Mouse (Mus musculus) liver, adult (tissue): ENCODE results near the gene Il1rap.

Experiments
- GATA4 ChIP-seq: IDR thresholded peaks from 2 replicates; pipeline ENCODE4 v1.6.1; 2014; ENCODE audit warnings: mild to moderate bottlenecking, low read length; ENCODE audit not compliant: insufficient replicate concordance

Gene Il1rap

DNA sequence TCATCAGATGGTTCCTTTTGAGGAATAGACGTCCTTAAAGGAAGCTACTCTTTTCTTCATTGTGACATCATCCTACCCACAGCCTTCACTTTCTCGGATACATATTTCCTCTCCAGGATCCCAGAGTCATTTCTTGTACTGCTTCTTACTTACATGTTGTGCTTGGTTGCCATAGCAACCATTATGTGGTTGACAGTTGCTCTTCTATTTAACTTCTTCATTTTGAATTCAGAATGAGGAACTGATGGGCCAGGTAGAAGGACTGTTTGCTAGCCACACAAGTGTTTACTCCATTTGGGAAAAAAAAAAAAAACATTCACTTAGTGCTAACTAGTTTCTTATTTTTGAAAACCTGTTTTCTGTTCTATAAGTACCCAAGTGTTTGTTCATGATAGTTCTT, 108.3 kb downstream of the Il1rap start:
- no peak for TF ChIP-seq GATA4

DNA sequence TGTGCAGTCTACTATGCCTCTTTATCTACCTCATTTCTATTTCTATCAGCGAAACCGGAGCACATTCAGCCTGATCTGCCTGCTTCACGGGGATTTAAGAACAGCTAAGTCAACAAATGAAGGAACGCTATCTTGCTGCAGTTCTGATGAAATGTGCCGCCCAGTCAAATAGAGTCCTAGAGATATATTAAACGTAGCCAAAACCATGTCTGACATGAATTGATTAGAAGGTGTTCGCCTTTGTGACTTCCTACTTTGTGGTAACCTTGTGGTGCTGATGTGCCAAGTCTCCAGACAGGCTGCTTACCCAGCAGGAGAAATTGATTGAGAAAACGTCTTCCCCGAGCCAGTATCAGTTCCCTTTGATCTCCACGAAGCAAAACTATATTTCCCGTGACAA, 109.8 kb downstream of the Il1rap start:
- TF ChIP-seq GATA4, result peak; percentile 34; the same call in 1 of the 2 replicates

DNA sequence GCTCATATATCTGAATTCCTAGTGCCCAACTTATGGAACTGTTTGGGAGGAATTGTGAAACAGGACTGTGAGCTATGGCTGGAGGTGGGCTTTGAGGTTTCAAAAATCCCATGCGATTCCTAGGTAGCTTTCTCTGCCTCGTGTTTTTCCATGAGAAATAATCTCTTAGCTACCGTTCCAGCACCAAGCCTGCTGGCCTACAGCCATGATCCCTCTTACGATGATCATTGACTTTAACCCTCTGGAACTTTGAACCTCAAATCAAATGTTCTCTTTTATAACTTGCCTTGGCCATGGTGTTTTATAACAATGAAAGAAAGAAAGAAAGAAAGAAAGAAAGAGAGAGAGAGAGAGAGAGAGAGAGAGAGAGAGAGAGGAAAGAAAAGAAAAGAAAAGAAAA, 116.6 kb downstream of the Il1rap start:
- no peak for TF ChIP-seq GATA4

DNA sequence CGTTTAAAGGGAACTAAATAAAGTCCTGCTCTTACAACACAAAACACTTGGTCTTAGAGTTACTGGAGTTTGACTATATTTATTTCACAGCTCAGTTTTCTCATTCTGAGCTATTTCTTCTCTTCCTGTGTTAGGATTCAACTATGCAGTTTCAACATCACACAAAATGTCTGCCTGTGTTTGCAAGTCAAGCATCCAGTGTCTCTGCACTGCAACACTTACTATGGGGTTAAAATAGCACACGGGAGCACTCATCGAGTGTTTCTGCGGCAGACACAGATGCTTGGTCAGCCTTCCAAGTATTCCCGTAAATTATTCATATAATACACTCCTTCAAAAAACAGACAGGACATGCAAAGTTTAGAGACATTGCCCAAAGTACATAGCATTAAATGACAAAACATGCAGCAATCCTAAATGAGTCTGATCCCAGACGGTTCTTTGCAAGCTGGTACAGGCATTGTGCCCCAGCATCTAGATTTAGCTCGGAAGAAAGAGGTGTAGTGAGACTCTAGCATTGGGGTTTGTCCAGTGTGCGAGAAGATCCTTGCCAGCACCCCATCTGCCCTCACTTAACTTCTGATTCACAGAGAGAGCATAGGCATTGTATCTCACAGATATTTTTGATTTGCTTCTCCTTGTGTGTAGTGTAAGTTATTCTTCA, 119.1 kb downstream of the Il1rap start:
- no peak for TF ChIP-seq GATA4

DNA sequence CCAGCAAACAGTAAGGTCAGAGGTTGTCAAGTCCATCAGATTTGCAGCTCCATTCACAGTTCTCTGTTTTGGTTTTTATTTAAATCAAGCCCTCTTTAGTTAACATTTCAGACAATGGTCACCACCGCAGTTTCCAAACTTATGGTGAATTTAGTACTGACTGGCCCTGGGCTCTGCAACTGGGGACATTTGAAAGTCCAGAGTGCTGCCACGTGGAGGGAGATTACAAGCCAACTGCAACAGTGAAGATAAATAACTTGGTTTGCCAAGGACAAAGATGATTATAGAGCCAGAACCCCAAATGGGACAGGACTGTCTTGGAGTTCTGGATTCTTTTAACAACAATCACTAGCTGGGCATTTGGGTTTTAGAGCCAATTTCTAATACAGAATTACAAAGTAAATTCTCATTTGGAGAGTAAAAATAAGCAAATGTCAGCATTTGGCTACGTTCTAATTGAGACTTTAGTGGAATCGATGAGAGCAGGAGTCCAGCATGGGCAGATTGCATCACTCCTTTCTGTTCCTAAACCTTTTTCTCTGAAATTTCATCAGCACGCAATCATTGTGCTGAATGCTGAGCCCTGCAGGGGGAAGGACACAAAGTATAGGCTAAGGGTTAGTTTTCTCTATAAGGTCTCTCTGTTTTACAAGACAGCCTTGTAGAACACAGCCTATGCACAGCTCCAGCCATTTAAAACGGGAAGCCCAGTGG, 124.3 kb downstream of the Il1rap start:
- peak; percentile 2 for TF ChIP-seq GATA4

DNA sequence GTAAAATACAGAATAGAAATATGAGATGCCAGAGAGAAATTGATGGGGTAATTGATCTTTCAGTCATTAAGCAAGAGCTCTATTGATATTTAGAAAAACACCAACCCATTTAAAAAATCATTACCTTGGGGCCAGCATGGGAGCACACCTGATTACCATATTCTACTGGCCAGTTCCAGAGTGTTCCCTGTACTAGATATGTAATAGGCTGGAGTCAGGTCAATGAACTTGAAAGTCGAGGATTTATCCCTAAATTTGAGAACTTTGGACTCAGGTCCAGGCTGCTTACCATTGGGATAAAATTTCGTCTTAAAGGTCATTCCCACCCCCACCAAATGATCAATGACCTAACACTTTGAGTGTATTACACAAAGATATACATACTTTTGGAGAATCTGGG, 125.0 kb downstream of the Il1rap start:
- TF ChIP-seq GATA4, result peak; percentile 38; the same call in 1 of the 2 replicates

DNA sequence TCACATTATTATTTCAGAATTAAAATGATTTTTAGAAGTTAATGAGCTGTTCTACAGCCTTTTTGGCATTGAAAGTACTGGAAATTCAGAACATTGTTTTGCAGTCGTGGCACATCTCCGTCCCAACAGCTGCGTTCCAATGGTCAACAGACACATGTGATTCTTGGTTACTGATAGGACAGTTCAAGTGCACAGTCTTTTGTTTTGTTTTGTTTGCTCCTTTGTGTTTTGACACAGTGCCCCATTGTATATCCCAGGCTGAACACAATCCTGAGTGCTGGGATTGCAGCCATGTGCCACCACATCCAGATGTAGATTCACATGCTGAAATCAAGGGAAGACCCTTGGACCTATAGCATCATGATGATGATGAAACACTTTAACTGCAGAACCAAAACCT, 129.4 kb downstream of the Il1rap start:
- TF ChIP-seq GATA4, result no peak

DNA sequence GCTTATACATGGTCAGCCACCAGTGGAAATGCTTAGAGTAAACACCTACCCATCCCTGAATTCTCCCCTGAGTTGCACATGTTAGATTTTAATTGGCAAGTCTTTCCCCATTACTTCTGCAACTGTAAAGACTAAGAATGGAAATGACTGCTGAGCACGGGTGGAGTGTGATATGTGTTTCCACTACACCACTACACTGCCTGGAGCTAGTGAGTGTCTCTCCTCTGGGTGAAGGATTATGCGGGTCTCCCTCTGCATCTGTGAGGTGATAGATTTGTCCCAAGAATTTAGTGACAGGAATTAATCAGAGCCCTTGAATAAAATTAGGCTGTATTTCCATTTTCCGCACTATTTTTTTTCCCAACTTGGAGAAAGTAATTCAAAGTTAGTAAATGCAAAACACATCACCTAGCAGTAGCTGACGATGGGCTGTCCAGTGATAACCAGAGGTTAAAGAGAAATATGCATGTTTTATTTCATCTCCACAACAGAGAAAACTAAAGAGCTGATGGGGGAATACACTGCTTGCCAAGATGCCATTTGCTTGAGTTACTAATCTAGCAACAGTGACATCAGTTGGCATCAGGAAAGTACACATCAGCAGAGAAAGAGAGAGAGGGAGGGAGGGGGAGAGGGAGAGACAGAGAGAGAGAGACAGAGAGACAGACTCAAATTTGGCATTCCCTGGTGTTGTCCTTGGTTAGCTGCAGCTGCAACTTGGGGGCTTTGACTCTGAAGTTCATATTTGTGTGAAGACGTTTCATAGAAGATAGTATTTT, 132.2 kb downstream of the Il1rap start:
- no peak for TF ChIP-seq GATA4

DNA sequence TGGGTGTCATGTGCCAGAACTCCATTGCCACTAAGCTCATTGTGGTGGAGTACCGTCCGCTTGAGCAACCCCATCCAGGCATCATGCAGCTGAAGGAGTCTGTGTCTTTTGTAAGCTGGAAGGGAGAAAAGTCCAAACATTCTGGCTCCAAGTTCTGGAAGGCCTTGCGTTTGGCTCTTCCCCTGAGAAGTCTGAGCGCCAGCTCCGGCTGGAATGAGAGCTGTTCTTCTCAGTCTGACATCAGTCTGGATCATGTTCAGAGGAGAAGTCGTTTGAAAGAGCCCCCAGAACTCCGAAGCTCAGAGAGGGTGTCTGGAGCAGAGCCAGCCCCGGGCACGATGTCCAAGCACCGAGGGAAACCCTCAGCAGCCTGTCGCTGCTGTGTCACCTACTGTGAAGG, 141.0 kb downstream of the Il1rap start:
- TF ChIP-seq GATA4, result no peak

DNA sequence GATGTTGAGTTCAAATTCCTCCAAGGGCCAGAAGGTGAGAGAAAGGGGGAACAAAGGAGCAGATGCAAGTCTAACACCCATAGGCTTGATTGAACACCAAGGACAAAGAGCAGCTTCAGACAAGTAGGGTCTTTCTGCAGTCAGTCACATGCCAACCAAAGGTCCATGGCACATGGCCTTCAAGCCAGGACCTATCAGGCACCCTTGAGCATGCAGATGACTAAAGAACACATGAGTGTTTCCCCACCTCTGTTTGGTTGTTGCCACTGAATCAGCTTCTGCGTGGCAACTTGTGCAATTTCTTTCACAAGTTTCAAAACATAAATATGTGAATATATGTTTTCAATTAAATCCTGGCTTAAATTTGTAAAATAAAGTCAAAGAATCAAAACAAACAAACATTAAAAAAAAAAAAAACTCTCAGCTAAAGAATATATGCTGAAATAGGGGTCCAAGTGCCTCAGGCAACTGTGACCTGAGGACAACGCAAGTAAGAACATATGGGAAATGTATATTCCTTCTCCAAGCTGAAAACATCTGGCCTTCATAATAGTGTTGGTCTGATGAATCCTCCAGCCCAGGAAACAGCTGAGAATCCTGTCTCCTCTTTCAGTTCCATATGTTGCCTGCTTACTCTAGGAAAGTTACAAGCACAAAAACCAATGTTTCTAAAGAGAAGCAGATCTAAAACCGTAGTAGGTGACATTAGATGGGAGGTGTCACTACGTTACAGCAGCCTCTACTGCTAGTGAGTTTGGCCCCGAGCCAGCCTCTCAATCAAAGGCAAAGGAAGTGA, 142.6 kb downstream of the Il1rap start:
- TF ChIP-seq GATA4, result no peak

DNA sequence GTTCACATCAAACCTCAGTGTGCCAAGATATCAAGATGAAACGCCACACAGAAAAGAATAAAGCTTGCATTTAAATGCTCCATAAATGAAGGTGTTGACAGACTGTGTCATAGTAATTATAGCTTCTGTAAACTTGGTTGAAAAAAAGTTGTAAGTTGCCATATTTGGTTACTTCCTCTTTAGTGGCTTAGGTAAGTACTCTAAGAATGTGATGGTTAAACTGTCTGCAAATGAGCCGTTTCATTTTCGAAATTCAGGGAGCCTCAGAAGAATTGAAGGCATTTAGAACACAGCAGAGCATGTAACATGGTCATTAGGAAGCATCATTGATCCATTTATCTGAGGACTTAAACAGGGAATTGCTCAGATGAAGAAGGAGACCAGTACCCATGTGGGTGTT, 146.6 kb downstream of the Il1rap start:
- TF ChIP-seq GATA4, result no peak

DNA sequence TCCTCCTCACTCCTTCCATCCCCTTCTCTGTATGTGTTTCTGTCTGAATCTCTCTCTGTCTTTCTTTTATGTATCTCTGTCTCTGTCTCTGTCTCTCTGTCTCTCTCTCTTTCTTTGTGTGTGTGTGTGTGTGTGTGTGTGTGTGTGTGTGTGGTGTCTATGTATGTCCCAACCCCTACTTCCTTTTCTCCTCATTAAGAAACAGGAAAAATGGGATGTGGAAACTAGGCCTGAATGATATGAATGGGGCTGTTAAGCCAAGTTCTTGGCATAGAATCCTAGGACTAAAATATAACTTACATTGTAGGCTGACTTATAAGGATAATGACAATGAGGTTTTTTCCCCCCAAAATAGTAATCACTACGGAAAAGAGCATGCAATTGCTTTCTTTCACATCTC, 149.4 kb downstream of the Il1rap start:
- TF ChIP-seq GATA4, result no peak

DNA sequence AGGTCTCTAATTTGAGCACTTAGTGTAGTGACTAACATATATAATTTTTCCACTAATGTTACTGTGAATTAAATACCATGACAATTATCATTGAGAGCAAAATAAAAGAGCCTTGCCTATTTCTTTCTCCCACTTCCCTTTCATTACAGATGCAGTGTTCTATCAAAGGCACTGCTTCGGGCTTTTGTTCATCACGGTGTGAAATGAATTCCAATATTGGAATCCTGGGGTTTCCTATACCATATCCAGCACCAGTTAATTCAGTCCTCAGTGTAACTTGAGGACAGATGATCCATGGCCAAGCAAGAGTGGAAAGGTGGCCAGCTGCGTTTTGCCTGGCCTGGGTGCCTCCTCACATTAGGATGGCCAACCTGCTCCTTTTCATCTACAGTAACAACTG, 151.1 kb downstream of the Il1rap start:
- TF ChIP-seq GATA4, result no peak

DNA sequence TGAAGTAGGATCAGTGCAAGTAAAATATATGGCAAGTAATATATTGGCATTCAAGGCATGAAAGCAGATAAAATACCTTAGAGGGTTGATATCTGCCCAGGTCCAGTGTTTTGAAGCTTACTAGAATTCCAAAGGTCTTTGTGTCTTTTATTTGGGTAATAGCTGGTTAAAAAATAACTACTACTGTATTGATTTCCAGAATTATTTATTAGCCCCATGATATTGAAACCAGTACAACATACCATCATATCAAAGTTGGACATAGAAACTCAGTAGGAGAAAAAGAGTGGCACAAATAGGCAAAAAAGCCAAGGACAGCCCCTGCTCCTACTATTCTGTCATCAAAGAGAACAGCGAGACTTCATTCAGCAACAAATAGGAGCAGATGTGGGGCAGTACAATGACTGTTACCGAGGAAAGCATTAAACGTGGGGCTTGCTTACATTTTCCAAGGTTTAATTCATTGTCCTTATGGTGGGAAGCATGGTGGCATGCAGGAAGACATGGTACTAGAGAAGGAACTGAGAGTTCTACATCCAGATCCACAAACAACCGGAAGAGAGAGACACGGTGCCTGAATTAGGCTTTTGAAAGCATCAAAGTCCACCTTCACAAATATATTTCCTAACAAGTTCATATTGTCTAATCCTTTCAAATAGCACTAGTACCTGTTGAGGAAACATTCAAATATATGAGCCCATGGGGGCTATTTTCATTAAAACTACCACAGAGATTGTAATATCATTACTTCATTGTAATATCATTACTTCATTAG, 174.1 kb downstream of the Il1rap start:
- TF ChIP-seq GATA4, result no peak
